Mouse (Mus musculus): ENCODE data around the gene Polm.
A peak's percentile ranks its signal among the peaks of the same experiment; 100 is the strongest.

Gene Polm

DNA sequence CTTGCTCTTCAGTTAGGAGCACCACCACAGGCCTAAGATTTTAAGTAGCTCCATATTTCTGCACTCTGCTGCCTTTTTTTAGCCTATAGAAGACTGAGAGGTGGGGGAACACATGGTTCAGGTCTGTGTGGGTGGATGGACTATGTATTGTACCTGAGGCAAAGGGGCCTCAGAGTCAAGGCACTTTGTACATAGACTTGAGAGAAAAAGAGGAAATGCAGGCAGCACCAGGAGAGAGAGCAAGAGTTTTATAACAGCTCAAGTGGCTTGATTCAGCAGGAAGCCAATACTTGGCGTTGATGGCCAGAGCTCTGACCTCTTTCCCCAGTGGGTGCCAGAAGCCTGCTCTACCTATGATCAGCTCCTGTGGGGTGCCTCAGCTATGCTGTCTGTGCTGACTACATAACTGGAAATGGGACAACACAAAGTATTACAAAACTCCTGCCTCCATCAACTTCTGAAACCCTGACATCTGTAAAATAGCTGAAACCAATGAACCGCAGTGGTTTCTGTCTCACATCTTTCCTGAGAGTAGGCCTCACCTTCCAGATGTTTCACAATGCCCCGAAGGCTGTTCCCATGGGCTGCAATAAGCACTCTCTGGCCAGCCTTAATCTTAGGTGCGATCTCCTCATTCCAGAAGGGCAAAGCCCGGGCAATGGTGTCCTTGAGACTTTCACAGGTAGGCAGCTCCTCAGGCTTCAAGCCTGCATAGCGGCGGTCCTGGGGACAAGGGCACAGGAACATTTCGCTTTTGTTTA, 35.2 kb downstream of the Polm start:
- no peak for DNase-seq

DNA sequence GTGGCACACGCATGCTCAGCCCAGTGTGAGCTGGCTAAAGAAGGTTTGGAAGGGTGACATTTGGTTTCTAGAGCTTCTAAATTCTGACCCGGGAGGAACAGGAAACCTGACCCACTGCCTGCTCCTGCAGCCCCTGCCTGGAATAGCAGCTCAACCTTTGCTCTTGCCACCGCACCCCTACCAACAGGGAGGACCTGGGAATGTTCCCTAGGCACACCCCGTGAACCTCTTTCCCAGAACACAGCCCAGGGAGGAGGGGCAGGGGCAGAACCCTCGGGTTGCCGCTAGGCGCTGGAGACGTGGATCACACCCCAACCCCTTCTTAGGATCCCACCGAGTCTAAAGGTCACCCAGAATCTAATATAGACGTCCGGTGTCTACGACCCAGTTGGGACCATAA, 35.8 kb downstream of the Polm start:
- no peak for DNase-seq

DNA sequence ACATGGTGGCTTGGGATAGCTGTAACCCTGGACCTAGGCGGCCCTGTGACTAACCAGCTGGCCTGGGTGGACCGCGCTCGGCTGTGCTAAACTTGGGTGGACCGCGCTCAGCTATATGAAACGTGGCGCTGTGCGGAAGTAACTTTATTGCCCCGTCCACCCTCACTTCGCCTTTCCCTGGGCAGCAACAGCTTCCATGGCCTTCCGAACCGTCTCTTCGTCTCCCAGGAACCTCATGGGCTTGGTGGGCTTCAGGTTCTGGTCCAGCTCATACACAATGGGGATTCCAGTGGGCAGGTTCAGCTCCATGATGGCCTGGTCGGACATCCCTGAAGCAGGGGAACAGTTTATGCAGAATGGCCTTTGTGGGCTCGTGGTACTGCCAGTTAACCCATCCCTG, 36.3 kb downstream of the Polm start:
- DNase-seq, result no peak

DNA sequence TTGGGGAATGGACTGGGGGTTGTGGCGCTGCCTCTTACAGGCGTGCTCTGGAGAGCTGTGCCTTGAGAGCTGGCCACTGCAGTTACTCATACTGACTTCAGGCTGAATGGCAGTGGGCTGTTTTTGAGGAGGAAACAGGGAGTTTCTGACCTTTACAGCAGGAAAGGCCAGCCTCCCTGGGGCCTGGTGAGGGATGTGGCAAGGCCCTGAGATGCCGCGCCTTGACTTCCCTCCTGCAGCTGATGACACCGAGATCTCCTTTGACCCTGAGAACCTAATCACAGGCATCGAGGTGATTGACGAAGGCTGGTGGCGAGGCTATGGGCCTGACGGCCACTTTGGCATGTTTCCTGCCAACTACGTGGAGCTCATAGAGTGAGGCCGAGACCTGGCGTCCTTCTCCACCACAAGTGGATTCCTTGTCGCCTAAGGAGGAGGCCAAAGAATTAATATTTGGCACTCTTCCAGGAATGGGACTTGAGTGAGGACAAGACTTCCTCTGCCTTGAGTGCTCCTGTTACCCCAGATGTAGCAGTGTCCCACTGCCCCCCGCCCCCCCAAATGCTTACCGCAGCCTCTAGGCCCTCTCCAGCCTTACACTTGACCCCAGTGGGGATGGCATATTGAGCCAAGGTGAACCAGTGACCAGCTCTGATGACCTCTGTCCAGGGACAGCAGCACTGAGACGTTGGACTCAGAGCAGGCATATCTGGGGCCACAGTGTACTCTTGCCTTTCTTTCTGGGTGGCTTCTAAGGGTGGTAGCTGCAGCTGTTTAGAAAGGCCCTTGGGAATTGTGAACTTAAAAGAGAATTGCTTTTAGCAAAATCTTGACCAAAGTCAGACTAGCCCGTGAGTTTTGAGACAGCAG, 38.0 kb downstream of the Polm start:
- no peak for DNase-seq

DNA sequence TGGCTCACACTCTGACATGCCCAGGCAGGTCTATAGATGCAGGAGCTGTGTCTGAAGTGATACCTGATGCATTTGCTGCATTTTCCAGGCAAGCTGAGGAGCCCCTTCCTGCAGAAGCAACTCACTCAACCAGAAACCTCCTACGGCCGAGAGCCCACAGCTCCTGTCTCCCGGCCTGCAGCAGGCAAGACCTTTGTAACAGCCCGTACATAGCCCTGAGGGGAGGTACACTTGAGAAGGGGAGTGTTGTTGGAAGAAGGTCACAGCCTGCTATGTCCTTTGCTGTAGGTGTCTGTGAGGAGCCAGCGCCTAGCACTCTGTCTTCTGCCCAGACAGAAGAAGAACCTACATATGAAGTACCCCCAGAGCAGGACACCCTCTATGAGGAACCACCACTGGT, 39.9 kb downstream of the Polm start:
- DNase-seq, result no peak

DNA sequence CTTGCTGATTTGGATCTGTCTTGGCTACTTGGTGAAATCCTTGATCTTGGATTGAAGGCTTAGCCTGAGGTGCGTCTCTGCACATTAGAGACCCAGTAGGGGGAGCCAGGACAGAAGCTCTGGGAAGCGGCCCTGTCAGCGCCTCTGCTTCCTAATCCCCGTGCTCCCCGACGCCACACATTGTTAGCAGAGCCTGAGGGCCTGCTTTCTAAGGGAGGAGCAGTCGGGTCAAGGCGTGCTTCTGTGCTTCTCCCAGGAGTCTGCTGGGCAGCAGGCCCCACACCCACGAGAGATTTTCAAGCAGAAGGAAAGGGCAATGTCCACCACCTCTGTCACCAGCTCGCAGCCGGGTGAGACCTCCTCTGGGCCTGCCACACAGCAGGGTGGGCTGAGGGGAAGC, 40.4 kb downstream of the Polm start:
- no peak for DNase-seq

DNA sequence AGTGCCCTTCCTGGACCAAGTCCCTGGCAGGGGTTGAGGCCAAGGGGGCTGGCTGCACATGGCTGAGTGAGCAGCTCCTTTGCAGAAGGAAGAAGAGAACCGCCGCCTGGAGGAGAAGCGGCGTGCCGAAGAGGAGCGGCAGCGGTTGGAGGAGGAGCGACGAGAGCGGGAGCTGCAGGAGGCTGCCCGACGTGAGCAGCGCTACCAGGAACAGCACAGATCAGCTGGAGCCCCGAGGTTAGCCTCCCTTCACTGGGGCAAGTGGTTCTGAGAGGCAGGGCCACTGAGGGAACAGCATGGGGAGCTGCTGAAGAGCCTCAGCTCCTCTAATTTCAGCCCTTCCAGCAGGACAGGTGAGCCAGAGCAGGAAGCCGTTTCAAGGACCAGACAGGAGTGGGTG, 40.9 kb downstream of the Polm start:
- DNase-seq, result no peak

DNA sequence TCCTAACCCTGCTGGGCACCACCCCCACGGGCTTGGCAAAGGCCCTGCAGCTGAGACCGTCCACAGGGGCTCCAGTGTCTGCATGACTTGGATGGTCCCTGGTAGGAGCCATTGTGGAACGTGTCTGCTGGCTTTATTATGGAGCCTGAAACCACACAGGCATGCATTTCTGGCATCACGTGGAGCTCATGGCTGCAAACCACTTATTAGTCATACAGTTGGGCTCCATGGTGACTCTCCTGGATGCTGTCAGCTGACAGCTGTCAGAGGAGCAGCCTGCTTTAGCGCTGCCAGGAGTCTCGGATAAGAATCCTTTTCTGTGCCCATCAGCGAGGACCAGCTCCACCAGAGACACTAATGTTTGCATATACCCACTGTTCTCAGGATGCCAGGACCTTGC, 42.1 kb downstream of the Polm start:
- peak; percentile 27 for DNase-seq

DNA sequence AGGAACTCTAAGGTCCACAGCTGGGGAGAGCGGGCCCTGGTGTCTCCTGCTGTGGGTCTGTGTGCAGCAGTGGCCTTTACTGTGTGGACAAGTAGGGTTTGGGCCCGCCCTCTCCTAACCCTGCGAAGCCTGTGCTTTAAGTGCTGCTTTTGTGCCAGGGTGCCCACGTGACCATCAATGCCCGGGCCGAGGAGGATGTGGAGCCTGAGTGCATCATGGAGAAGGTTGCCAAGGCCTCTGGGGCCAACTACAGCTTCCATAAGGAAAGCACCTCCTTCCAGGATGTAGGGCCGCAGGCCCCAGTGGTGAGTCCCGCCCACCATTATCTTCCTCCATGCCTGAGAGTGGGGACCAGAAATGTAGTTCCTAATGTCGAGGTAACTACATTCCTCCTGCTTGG, 42.5 kb downstream of the Polm start:
- no peak for DNase-seq

DNA sequence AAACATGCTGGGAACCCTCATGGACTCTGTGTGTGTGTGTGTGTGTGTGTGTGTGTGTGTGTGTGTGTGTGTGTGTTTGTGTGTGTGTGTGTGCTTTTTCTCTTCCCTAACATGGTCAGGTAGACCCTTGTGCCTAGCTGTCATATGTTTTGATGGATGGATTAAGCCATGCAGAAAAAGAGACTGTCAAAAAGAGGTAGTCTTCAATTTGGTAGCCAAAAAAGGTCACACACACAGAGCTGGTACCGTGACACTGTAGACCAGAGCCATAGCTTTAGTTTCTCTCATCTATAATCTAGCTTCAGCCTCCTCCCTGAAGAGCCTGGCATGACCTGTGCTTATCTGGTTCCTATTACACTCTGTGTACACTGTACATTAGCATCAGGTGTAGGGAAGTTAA, 47.4 kb downstream of the Polm start:
- DNase-seq, result no peak

DNA sequence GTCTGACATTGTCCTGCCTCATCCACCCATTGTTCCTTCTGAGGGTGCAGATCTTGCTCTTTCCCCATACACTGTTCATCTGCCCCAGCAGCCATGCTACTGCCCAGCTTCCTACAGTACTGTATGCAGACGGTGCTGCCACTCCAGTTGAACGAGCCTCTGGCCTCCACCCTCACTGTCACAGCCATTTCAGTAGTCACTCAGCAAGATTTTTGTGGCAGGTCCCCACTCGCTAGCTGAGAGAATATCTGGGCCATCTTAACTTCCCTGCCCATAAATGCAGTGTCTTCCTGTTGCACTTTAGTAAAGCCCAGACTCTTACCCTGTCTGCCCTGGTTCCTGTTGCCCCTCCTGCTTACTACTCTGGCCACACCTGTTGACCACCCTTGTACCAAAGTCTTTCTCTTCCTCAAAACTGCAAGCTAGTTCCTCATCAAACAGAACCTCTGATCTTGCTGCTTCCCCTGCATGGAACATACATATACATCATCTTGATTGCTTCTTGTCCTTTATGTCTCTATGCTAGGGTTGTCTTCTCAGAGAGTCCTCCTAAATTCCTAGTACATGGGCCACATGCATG, 48.0 kb downstream of the Polm start:
- DNase-seq, result no peak

DNA sequence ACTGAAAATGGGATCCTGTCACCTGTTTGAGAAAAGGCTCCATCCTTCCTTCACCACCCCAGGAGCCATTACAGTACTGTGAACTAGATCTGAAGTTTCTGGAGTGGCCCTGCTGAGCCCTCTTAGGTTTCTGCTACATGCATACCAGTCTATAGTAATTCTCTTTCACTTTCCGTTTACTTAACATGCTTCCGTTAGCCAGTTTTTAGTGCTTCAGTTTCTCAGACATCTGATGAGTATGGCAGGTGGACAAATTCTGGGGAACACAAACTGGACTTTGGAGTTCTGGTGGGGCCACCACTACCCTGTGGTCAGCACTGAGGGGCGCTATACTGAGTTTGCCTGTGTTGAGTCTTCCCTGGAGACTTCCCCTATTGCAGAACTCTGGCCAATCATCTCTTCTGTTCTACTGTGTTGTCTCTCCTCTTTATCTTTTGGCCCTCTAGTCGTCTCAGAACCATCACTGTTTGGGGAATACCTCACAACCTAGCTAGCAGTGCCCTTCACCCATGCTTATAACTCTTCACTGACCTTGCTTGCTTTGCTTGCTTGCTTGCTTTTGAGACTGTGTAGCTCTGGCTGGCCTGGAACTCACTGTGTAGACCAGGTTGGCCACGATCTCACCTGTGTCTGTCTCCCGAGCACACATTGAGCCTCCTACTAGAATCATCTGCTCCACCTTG, 48.6 kb downstream of the Polm start:
- DNase-seq, result no peak

DNA sequence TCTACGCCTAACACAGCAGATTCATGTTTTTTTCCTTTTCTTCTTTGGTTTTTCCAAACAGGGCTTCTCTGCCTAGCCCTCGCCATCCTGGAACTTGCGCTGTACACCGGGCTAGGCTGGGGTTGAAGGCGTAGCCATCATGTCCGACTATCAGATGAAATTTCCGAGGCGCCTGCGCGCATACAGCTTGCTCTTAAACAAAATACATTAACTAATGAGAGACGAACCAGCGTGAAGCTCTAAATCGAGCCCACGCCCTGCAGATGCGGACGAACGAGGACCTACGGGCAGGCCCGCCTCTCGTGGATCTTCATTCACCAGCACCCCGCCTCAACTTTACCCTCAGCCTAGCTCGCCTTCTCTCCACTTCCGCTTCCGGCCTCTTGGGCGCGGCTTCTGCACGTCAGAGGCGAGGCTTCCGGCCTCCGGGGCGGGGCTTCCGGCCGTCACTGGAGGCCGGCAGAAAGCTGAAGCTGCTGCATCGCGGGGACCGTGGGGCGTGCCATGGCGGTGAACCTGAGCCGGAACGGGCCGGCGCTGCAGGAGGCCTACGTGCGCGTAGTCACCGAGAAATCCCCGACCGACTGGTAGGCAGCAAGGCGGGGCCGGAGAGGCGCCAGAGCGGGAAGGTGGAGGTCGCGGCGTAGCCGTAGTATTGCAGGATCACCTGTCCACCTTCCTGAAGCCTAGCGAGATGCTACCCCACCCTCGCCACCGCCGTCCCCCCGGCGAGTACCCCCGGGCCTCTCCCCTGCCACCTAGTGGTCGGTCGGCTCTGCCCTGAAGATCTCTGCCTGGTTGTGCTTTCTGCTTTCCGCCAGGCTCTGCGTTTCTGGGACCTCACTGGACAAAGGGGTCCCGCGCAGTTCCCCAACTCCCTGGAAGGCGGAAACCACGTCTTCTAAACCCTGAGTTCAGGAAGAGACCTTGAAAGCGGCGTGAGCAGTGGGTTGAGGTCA, 49.5 kb downstream of the Polm start, which contains the start of gene Dbnl:
Gene Dbnl (plus strand): TSS at position 433 of the 959 bp plus-strand sequence.
- peak; percentile 91 for DNase-seq

DNA sequence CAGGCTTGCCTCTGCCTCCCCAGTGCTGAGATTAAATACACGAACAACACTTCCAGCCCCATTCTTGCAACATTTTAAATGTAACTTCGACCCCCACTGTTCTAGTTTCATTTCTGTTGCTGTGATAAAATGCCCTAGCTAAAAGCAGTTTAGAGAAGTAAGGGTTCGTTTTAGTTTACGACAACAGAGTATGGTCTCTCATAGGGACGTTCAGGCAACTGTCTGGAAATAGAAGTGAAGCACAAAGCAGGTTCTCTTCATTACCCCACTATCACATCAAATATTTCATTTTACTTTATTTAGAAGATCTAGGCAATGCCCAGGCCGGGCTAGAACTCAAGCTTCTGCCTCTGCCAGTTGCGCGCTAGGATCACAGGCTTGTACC, 50.2 kb downstream of the Polm start:
- DNase-seq, result no peak

DNA sequence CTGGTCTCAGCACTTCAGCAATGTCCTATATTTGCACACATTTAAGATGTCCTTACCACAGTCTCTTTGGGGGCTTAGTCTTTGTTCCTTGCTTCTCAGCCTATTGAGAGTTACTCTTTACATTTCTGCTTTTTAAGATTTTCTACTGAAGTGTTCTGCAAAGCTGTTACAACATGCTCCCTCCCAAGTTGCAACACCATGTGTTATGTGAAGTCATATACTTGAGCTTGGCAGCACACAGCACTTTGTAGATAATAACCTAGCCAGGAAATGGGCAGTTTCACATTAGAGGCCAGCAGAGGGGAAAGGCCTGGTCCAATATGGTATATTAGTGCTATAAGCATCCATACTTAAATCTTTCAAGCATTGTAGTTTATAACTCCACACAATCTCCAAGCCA, 52.1 kb downstream of the Polm start:
- DNase-seq, result no peak

DNA sequence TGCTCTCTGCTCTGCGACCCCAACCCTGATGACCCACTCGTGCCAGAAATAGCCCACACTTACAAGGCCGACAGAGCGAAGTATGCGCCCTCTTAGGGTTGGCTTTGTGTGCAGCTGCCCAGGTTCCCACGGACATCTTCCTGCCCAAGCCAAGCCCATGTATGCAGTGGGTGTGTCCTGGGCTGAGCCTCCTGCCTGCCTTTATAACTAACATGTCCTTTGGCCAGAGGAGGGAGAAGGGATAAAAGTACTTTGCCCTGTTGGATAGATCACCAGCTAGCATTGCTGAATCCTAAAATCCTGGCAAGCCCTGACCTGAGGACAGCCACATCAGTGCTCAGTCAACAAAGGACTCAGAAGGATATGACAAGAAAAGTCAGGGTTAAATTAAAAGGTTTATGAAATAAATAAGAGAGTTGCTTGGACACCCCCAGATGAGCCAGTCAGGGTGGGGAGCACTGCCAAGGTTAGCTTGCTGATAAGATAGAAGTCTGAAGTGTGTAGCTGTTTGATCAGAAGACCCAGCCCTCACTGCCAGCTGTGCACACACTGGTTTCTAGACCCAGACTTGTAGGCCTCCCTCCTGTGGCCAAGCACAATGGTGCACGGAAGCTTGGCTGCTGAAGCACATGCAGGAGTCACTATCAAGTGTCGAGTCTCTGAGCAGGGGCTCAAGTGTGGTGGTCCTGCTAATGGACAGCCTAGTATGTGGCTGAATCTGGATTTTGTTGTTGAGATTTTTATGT, 55.4 kb downstream of the Polm start:
- DNase-seq, result no peak

DNA sequence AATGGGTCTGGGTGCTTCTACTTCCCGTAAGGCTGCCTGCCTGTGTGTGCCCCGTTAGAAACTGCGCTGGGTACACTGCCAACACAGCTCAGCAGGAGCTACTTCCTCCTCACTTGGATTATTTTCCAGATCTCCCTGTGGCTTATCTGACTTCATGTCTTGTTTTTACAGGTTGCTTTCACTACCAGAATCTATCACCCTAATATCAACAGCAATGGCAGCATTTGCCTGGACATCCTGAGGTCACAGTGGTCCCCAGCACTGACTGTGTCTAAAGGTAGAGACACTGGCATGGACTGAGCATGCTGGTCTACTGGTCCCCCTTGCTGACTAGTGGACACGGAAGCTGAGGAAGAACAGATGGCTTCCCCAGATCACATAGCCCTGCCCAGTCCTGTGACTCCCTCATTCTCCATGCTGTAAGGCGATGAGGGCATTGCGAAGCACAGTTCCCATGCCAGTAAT, 57.7 kb downstream of the Polm start:
- DNase-seq, result peak; percentile 59

DNA sequence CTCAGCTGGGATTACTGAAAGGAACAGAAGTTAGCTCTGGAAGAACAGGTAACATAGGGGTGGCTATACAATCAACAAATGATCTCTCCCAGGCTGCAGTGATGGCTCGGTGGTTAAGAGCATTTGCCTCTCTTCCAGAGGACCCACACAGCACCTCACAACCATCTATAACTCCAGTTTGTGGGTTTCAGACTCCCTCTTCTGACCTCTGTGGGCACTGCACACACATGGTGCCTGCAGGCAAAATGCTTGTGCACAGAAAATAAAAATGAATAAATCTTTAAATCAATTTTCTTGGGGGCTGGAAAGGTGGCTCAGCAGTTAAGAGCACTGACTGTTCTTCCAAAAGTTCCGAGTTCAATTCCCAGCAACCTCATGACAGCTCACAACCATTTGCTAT, 59.3 kb downstream of the Polm start:
- no peak for DNase-seq
